Mouse (Mus musculus): Measurements from ENCODE around the gene Creb3. TPM values are rescaled to one million over a fixed set of nuclear protein-coding genes. Genes with fewer than 3 reads are reported as not detected.

Gene Creb3
- polyA plus RNA-seq, 1 experiment = 24.4 TPM

GRCm38 (mm10) chr4:43562769-43563600 lies 853 bp downstream of the Creb3 start:
- TF ChIP-seq EP300 (IDR thresholded peaks at IDR 0.05; ENCODE audit: insufficient read depth, low read depth, low read length) (no peak), CTCF (IDR thresholded peaks at IDR 0.05; ENCODE audit: low read depth, low read length) (no peak), POLR2A (IDR thresholded peaks at IDR 0.05; ENCODE audit: insufficient read depth, low read length) (no peak)
- H3K4me1 ChIP-seq (ENCODE audit: control insufficient read depth, insufficient read depth, low read length) = peaks cover 3% of the 10 kb centered on the region
- no peak overlapping the region for H3K27ac ChIP-seq (ENCODE audit: insufficient read depth, low read length)
- H3K4me3 ChIP-seq (ENCODE audit: low read depth, low read length) = peak overlapping the region; percentile 97
- peaks cover 7% of the 10 kb centered on the region; the same call in 1 of the 2 replicates for H3K36me3 ChIP-seq (ENCODE audit: control insufficient read depth, insufficient read depth, low read length, poor library complexity, severe bottlenecking)
- H3K9ac ChIP-seq (ENCODE audit: low read depth, poor library complexity, severe bottlenecking) = peak overlapping the region; percentile 85
- H3K27me3 ChIP-seq (ENCODE audit: control insufficient read depth, insufficient read depth, low read length, poor library complexity, severe bottlenecking) = no peaks in the 10 kb centered on the region
- H3K9me3 ChIP-seq (replicated peaks; ENCODE audit: control insufficient read depth, insufficient read depth, low read length, poor library complexity, severe bottlenecking) = no peaks in the 10 kb centered on the region

DNA sequence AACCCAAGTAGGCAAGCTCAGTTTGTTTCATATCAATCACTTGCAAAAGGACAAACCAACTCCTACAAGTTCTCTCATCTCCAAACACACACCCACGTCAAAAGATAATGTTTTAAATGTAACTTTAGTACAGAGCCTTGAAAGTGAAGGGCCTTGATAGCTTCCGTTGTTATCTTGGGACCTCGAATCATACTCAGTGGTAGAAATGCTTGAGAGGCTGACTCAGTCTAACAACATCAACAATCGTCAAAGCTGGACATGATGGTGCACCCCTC lies 1.4 kb downstream of the Creb3 start:
- Histone ChIP-seq H3K36me3 (ENCODE audit: control insufficient read depth, insufficient read depth, low read length, poor library complexity, severe bottlenecking) (peaks cover 9% of the 10 kb centered on the region; the same call in 1 of the 2 replicates), H3K9me3 (replicated peaks; ENCODE audit: control insufficient read depth, insufficient read depth, low read length, poor library complexity, severe bottlenecking) (no peaks in the 10 kb centered on the region), H3K4me3 (ENCODE audit: low read depth, low read length) (no peak overlapping the region), H3K27me3 (ENCODE audit: control insufficient read depth, insufficient read depth, low read length, poor library complexity, severe bottlenecking) (no peaks in the 10 kb centered on the region), H3K4me1 (ENCODE audit: control insufficient read depth, insufficient read depth, low read length) (peaks cover 3% of the 10 kb centered on the region), H3K9ac (ENCODE audit: low read depth, poor library complexity, severe bottlenecking) (0 out of 2 replicates have a peak overlapping the region, but pooled peaks have one; percentile 85), H3K27ac (ENCODE audit: insufficient read depth, low read length) (no peak overlapping the region)
- TF ChIP-seq CTCF (IDR thresholded peaks at IDR 0.05; ENCODE audit: low read depth, low read length) (no peak), POLR2A (IDR thresholded peaks at IDR 0.05; ENCODE audit: insufficient read depth, low read length) (no peak), EP300 (IDR thresholded peaks at IDR 0.05; ENCODE audit: insufficient read depth, low read depth, low read length) (no peak)

DNA sequence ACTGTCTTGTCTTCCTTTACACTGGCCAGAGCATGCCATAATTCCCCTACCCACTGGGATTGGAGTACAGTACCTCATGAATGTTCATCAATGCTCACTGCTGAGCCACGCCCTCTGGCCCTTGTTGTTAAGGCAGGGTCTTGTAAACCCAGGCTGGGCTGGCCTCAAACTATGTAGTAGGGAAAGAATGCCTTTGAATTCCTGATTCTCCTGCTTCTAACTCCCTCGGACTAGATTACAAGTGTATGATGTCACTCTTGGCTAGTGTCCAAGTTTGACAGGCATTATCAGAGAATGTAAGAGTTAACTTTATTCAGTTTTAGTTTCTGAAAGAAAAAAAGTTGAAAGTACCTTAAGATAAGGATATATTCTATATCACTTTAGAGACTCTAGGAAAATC lies 2.1 kb downstream of the Creb3 start:
- Histone ChIP-seq H3K27ac (ENCODE audit: insufficient read depth, low read length) (no peak overlapping the region), H3K27me3 (ENCODE audit: control insufficient read depth, insufficient read depth, low read length, poor library complexity, severe bottlenecking) (no peaks in the 10 kb centered on the region), H3K36me3 (ENCODE audit: control insufficient read depth, insufficient read depth, low read length, poor library complexity, severe bottlenecking) (peaks cover 11% of the 10 kb centered on the region; the same call in 1 of the 2 replicates), H3K9ac (ENCODE audit: low read depth, poor library complexity, severe bottlenecking) (no peak overlapping the region), H3K4me3 (ENCODE audit: low read depth, low read length) (no peak overlapping the region), H3K9me3 (replicated peaks; ENCODE audit: control insufficient read depth, insufficient read depth, low read length, poor library complexity, severe bottlenecking) (no peaks in the 10 kb centered on the region), H3K4me1 (ENCODE audit: control insufficient read depth, insufficient read depth, low read length) (peaks cover 3% of the 10 kb centered on the region)
- TF ChIP-seq EP300 (IDR thresholded peaks at IDR 0.05; ENCODE audit: insufficient read depth, low read depth, low read length) (no peak), CTCF (IDR thresholded peaks at IDR 0.05; ENCODE audit: low read depth, low read length) (no peak), POLR2A (IDR thresholded peaks at IDR 0.05; ENCODE audit: insufficient read depth, low read length) (no peak)

- no peak for TF ChIP-seq POLR2A (IDR thresholded peaks at IDR 0.05; ENCODE audit: insufficient read depth, low read length)
- no peak for TF ChIP-seq CTCF (IDR thresholded peaks at IDR 0.05; ENCODE audit: low read depth, low read length)
- no peak for TF ChIP-seq EP300 (IDR thresholded peaks at IDR 0.05; ENCODE audit: insufficient read depth, low read depth, low read length)
- H3K4me3 ChIP-seq (ENCODE audit: low read depth, low read length) = no peak overlapping the region
- peaks cover 11% of the 10 kb centered on the region; the same call in 1 of the 2 replicates for H3K36me3 ChIP-seq (ENCODE audit: control insufficient read depth, insufficient read depth, low read length, poor library complexity, severe bottlenecking)
- no peaks in the 10 kb centered on the region for H3K9me3 ChIP-seq (replicated peaks; ENCODE audit: control insufficient read depth, insufficient read depth, low read length, poor library complexity, severe bottlenecking)
- no peaks in the 10 kb centered on the region for H3K4me1 ChIP-seq (ENCODE audit: control insufficient read depth, insufficient read depth, low read length)
- no peak overlapping the region for H3K9ac ChIP-seq (ENCODE audit: low read depth, poor library complexity, severe bottlenecking)
- H3K27me3 ChIP-seq (ENCODE audit: control insufficient read depth, insufficient read depth, low read length, poor library complexity, severe bottlenecking) = no peaks in the 10 kb centered on the region
- no peak overlapping the region for H3K27ac ChIP-seq (ENCODE audit: insufficient read depth, low read length)
Observed at GRCm38 (mm10) chr4:43567140-43567539, 5.0 kb downstream of the Creb3 start.

- H3K36me3 ChIP-seq (ENCODE audit: control insufficient read depth, insufficient read depth, low read length, poor library complexity, severe bottlenecking) = peaks cover 11% of the 10 kb centered on the region; the same call in 1 of the 2 replicates
- H3K27me3 ChIP-seq (ENCODE audit: control insufficient read depth, insufficient read depth, low read length, poor library complexity, severe bottlenecking) = no peaks in the 10 kb centered on the region
- TF ChIP-seq CTCF (IDR thresholded peaks at IDR 0.05; ENCODE audit: low read depth, low read length) (no peak), EP300 (IDR thresholded peaks at IDR 0.05; ENCODE audit: insufficient read depth, low read depth, low read length) (no peak), POLR2A (IDR thresholded peaks at IDR 0.05; ENCODE audit: insufficient read depth, low read length) (no peak)
- no peak overlapping the region for H3K27ac ChIP-seq (ENCODE audit: insufficient read depth, low read length)
- no peak overlapping the region for H3K9ac ChIP-seq (ENCODE audit: low read depth, poor library complexity, severe bottlenecking)
- peaks cover 1% of the 10 kb centered on the region for H3K4me1 ChIP-seq (ENCODE audit: control insufficient read depth, insufficient read depth, low read length)
- no peak overlapping the region for H3K4me3 ChIP-seq (ENCODE audit: low read depth, low read length)
- H3K9me3 ChIP-seq (replicated peaks; ENCODE audit: control insufficient read depth, insufficient read depth, low read length, poor library complexity, severe bottlenecking) = no peaks in the 10 kb centered on the region
Observed at GRCm38 (mm10) chr4:43571395-43572045, 9.4 kb downstream of the Creb3 start.

DNA sequence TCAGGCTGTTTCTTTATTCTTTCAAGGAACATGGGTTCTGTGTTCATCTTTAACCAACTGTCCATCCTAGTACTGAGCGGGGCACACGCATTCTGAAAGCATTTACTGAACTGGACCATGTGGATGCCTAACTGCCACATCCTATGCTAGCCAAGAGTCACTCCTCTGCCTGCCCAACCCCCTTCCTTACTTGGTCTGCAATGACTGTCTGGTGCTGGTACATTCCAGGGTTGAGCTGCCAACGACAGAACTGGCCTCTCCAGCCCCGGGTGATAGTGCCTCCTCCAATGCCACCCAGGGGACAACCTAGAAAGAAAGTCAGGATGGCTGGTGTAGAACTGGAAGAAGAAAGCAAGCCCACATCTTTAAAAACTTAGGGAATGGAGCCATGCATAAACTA lies 11.4 kb downstream of the Creb3 start:
- Histone ChIP-seq H3K4me3 (ENCODE audit: low read depth, low read length) (no peak overlapping the region), H3K36me3 (ENCODE audit: control insufficient read depth, insufficient read depth, low read length, poor library complexity, severe bottlenecking) (0 out of 2 replicates have a peak, but pooled peaks cover 2% of the 10 kb centered on the region), H3K4me1 (ENCODE audit: control insufficient read depth, insufficient read depth, low read length) (peaks cover 3% of the 10 kb centered on the region), H3K27me3 (ENCODE audit: control insufficient read depth, insufficient read depth, low read length, poor library complexity, severe bottlenecking) (no peaks in the 10 kb centered on the region), H3K9me3 (replicated peaks; ENCODE audit: control insufficient read depth, insufficient read depth, low read length, poor library complexity, severe bottlenecking) (no peaks in the 10 kb centered on the region), H3K9ac (ENCODE audit: low read depth, poor library complexity, severe bottlenecking) (no peak overlapping the region), H3K27ac (ENCODE audit: insufficient read depth, low read length) (no peak overlapping the region)
- TF ChIP-seq CTCF (IDR thresholded peaks at IDR 0.05; ENCODE audit: low read depth, low read length) (no peak), EP300 (IDR thresholded peaks at IDR 0.05; ENCODE audit: insufficient read depth, low read depth, low read length) (no peak), POLR2A (IDR thresholded peaks at IDR 0.05; ENCODE audit: insufficient read depth, low read length) (no peak)

Data from ES-Bruce4 (cell line).